Mouse (Mus musculus) CH12.LX (cell line): ENCODE data around the gene Creb3l2.

Experiments
- CTCF ChIP-seq, 2 experiments: IDR thresholded peaks in 1 of 2; conservative IDR thresholded peaks in 1 of 2; 2 replicates each; pipeline ENCODE4 v1.5.1; 2011 to 2012; ENCODE audit warnings: low read depth in 2 of 2, low read length in 2 of 2, improper control_type of control experiment in 1 of 2, inconsistent platforms in 1 of 2, mild to moderate bottlenecking in 1 of 2, moderate library complexity in 1 of 2
- IRF4 ChIP-seq: IDR thresholded peaks from 2 replicates; pipeline ENCODE4 v1.6.1; 2014; ENCODE audit warnings: low read depth, mild to moderate bottlenecking, inconsistent platforms, low read length, improper control_type of control experiment
- MXI1 ChIP-seq: IDR thresholded peaks from 2 replicates; pipeline ENCODE4 v1.6.1; 2011; ENCODE audit warnings: mild to moderate bottlenecking, low read depth, low read length, improper control_type of control experiment

DNA sequence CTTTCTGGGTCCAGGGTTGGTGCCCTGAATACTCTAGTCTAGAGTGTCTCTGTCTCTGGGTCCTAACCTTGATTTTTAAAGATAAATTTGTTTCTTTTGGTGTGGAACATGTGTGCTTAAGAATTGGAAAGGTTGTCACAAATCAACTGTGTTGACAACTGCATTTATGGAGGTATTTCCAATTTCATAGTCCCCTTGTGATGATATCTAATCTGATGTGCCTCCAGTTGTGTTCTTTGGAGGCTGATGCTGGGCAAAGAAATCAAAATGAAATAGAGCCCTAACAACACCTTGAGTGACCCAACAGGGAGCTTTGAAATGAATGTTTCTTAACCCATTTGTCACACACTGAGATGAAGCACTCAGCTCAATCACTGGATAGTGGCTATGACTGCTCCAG lies 126.5 kb downstream of the Creb3l2 start:
- TF ChIP-seq IRF4: no peak
- TF ChIP-seq CTCF (conservative IDR thresholded peaks at IDR 0.05 in 1 of 2, IDR thresholded peaks at IDR 0.05 in 1 of 2; ENCODE audit: low read depth in 2 of 2, low read length in 2 of 2): no peak
- TF ChIP-seq MXI1: no peak
